Mouse (Mus musculus) cerebellum, adult 2 months (tissue): ENCODE measurements at regions not wholly inside any gene's neighbourhood (a gene's known extent, or its start where the extent isn't known, plus 50 kb on each side); places are given as distances from the start of the nearest gene placed in this dataset.

Experiments used
- CTCF ChIP-seq: fragments of 200-500 bp; IDR thresholded peaks from 2 replicates; pipeline ENCODE4 v1.5.1; 2011; ENCODE audit warnings: low read depth, mild to moderate bottlenecking, control low read depth, low read length, moderate library complexity, borderline replicate concordance; ENCODE audit not compliant: insufficient read depth
- POLR2A ChIP-seq: fragments of 200-500 bp; IDR thresholded peaks from 2 replicates; pipeline ENCODE4 v1.6.1; 2011; ENCODE audit warnings: low read length, control low read depth, borderline replicate concordance; ENCODE audit not compliant: insufficient read depth

- TF ChIP-seq CTCF (no peak), POLR2A (no peak)
These were observed 234.3 kb upstream of the Cxcr4 start for GRCm38 (mm10) chr1:128826419-128826818.
